Mouse (Mus musculus) stomach, postnatal 0 days (tissue): ENCODE data around the gene Upk3bl. TPM values are rescaled to one million over a fixed set of nuclear protein-coding genes. Genes with fewer than 3 reads are reported as not detected.

Experiments used
- ATAC-seq: fragments of 200-750 bp; cut with Nextera tagmentation; 2 replicates; pipeline ENCODE4 v1.8.0; 2017; ENCODE audit not compliant: low FRiP score, low TSS enrichment
- DNase-seq: peaks from one replicate; pipeline ENCODE4 v3.0.0-alpha.2; 2016; ENCODE audit warnings: low spot score
- H3K27ac ChIP-seq: fragments of 300-500 bp; sonication (generic); replicated peaks from 2 replicates; pipeline ENCODE4 v1.5.1; 2014; ENCODE audit warnings: mild to moderate bottlenecking, control low read depth
- H3K27me3 ChIP-seq: fragments of 300-500 bp; sonication (generic); 2 replicates; pipeline ENCODE4 v1.6.1; 2014; ENCODE audit warnings: low read length; ENCODE audit not compliant: control insufficient read depth, insufficient read depth
- H3K36me3 ChIP-seq: fragments of 300-500 bp; sonication (generic); 2 replicates; pipeline ENCODE4 v1.6.1; 2014; ENCODE audit warnings: low read length, mixed read lengths; ENCODE audit not compliant: control insufficient read depth, insufficient read depth
- H3K4me1 ChIP-seq: fragments of 300-500 bp; sonication (generic); replicated peaks from 2 replicates; pipeline ENCODE4 v1.6.1; 2014; ENCODE audit warnings: antibody characterized with exemption; ENCODE audit not compliant: control insufficient read depth, insufficient read depth
- H3K4me2 ChIP-seq: fragments of 300-500 bp; sonication (generic); replicated peaks from 2 replicates; pipeline ENCODE4 v1.6.1; 2014; ENCODE audit warnings: low read depth, mild to moderate bottlenecking, control low read depth, moderate library complexity
- H3K4me3 ChIP-seq: fragments of 300-500 bp; sonication (generic); 2 replicates; pipeline ENCODE4 v1.5.1; 2014; ENCODE audit warnings: low read depth, low read length, control low read depth
- H3K9ac ChIP-seq: fragments of 300-500 bp; sonication (generic); 2 replicates; pipeline ENCODE4 v1.6.1; 2014; ENCODE audit warnings: mild to moderate bottlenecking, low read length, control low read depth, mixed read lengths
- H3K9me3 ChIP-seq: fragments of 300-500 bp; sonication (generic); 2 replicates; pipeline ENCODE4 v1.6.1; 2016; ENCODE audit warnings: low read length; ENCODE audit not compliant: control insufficient read depth
- CTCF ChIP-seq: IDR thresholded peaks from 2 replicates; pipeline ENCODE4 v1.5.1; 2016; ENCODE audit warnings: antibody characterized with exemption, low read depth, mild to moderate bottlenecking, moderate library complexity
- EP300 ChIP-seq: optimal IDR thresholded peaks from 2 replicates; pipeline ENCODE3; 2016; ENCODE audit warnings: antibody characterized with exemption
- WGBS: fragments of 180-500 bp; shearing (Covaris S2); extraction: QIAGEN DNeasy Blood & Tissue Kit; methylation state at CpG from one replicate; pipeline ENCODE4 v1.1.7; 2014; 5-methylcytosine and 5-hydroxymethylcytosine counted together
- polyA plus RNA-seq: library from polyadenylated mRNA; unstranded; fragments of >200 nt; fragmentation: Nextera tagmentation; extraction: Ambion mirVana; gene quantifications from 2 replicates; pipeline ENCODE4 v1.2.1, GENCODE M21; 2015

Upk3bl gene
- polyA plus RNA-seq, 1 experiment from 2014 or later = 27.4 TPM

DNA sequence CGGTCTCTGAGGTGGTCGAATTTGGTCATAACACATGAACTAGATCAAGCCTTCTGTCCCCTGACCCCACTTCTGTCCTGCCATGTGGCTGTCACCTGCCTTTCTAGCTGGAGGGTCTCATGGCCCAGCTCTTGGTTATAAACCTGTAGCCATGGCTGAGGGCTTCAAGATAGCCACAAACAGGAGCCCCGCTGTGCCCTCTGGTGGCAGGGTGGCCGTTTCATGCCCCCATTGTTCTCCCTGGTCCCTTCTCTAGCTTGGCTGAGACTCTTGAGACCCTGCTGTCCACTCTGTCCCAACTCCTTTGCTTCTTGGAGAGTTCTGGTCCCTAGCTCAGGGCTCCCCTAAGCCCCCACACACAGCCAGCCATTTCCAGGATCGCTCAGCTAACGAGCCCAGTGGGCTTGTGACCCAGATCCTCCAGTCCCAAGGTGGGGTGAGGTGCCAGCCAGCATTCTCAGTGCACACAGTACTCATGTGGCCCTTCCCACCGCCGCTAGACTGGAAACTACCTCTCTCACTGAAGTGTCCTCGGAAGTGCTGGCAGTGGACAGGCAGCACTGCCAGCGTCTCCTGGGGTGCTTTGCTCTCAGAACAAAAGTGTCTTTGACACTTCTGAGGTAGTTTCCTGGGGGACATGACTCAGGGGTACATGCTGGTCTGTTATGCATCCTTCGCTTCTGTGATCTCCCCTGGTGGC lies 26.5 kb upstream of the Upk3bl start:
- H3K4me3 ChIP-seq = no peak overlapping the region
- H3K4me1 ChIP-seq = no peaks in the 10 kb centered on the region
- no peak overlapping the region for H3K9ac ChIP-seq
- peaks cover 19% of the 10 kb centered on the region for H3K36me3 ChIP-seq
- ATAC-seq (no peak), DNase-seq (no peak)
- H3K27ac ChIP-seq = no peak overlapping the region
- H3K27me3 ChIP-seq = no peaks in the 10 kb centered on the region
- TF ChIP-seq EP300 (no peak), CTCF (peak; percentile 47)
- WGBS = 85% methylated on average over 11 of the region's 11 CpGs
- H3K9me3 ChIP-seq = no peaks in the 10 kb centered on the region
- H3K4me2 ChIP-seq = no peak overlapping the region

GRCm38 (mm10) chr5:136034868-136035267 lies 19.4 kb upstream of the Upk3bl start:
- 74% methylated on average over 4 of the region's 4 CpGs for WGBS
- Histone ChIP-seq H3K27ac (no peak overlapping the region), H3K4me1 (no peaks in the 10 kb centered on the region), H3K9ac (no peak overlapping the region), H3K27me3 (no peaks in the 10 kb centered on the region), H3K36me3 (peaks cover 13% of the 10 kb centered on the region), H3K4me3 (no peak overlapping the region), H3K9me3 (no peaks in the 10 kb centered on the region), H3K4me2 (no peak overlapping the region)
- no peak for TF ChIP-seq CTCF
- no peak for TF ChIP-seq EP300
- no peak for ATAC-seq
- no peak for DNase-seq

GRCm38 (mm10) chr5:136035285-136035684 lies 19.0 kb upstream of the Upk3bl start:
- DNase-seq (no peak), ATAC-seq (no peak)
- H3K27ac ChIP-seq = no peak overlapping the region
- H3K4me1 ChIP-seq = no peaks in the 10 kb centered on the region
- no peak overlapping the region for H3K4me3 ChIP-seq
- H3K9ac ChIP-seq = no peak overlapping the region
- no peaks in the 10 kb centered on the region for H3K27me3 ChIP-seq
- no peaks in the 10 kb centered on the region for H3K9me3 ChIP-seq
- TF ChIP-seq CTCF (no peak), EP300 (no peak)
- H3K4me2 ChIP-seq = no peak overlapping the region
- WGBS = 87% methylated on average over 1 of the region's 1 CpGs
- H3K36me3 ChIP-seq = peaks cover 9% of the 10 kb centered on the region

DNA sequence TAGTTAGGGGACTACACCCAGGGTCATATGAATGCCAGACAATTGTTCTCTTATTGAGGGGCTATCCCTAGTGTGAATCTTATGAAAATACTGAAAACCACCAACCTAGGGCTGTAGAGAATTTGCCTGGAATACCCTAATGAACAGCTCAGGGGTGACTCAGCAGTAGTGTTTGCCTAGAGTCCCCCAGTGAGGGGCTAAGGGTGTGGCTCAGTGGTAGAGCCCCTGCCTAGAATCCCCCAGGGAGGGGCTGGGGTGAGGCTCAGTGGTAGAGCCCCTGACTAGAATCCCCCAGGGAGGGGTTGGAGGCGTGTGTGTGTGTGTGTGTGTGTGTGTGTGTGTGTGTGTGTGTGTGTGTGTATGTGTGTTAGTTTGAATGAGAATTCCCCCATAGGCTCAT lies 17.6 kb upstream of the Upk3bl start:
- Histone ChIP-seq H3K9me3 (no peaks in the 10 kb centered on the region), H3K27me3 (no peaks in the 10 kb centered on the region), H3K4me2 (no peak overlapping the region), H3K27ac (no peak overlapping the region), H3K4me3 (no peak overlapping the region), H3K9ac (no peak overlapping the region), H3K4me1 (no peaks in the 10 kb centered on the region), H3K36me3 (no peaks in the 10 kb centered on the region)
- no peak for DNase-seq
- 86% methylated on average over 1 of the region's 1 CpGs for WGBS
- no peak for ATAC-seq
- TF ChIP-seq EP300 (no peak), CTCF (no peak)

- no peak within 1 kb of the TSS for H3K9ac ChIP-seq
- ATAC-seq = peak; percentile 68
- WGBS = 50% methylated on average over 17 of the region's 17 CpGs
These were observed 15.8 kb upstream of the Upk3bl start, which contains the start of gene Upk3b for GRCm38 (mm10) chr5:136038258-136039214. TSS of gene Upk3b (plus strand) at chr5:136038496.

More at GRCm38 (mm10) chr5:136038258-136039214, 15.8 kb upstream of the Upk3bl start, which contains the start of gene Upk3b:
- no peak within 1 kb of the TSS for H3K27ac ChIP-seq
- H3K4me3 ChIP-seq = no peak within 1 kb of the TSS
- H3K9me3 ChIP-seq = no peaks in the 10 kb centered on the region
- H3K36me3 ChIP-seq = no peaks in the 10 kb centered on the region
- peak; percentile 49 for DNase-seq
- no peaks in the 10 kb centered on the region for H3K27me3 ChIP-seq
- 0 out of 2 replicates have a peak within 1 kb of the TSS, but pooled peaks have one; percentile 11 for H3K4me2 ChIP-seq
- H3K4me1 ChIP-seq = no peaks in the 10 kb centered on the region
- TF ChIP-seq EP300 (no peak), CTCF (no peak)
